Mouse (Mus musculus): Measurements from ENCODE around the gene Olfr310.

Gene Olfr310

DNA sequence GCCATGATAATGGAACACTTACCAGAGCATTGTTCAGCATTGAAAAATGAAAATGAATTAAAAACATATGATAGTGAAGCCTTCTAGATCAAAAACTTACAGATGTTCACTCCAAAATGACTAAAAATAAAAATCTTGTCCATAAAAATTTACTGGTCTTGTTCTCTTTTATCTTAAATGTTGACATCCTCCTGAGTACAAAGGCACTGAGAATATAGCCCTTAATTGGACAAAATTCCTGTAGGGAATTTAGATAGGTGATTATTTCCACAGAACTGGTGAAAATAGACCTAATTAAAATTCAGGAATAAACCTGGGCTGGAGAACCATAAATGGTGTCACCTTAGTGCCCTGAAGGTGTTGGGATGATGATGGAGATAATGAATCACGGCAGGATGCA lies at the start of gene Olfr310:
TSS of gene Olfr310 (minus strand) at position 101 of the 400 bp plus-strand sequence.
- no peak for DNase-seq (ENCODE audit: low spot score in 2 of 2)

GRCm38 (mm10) chr7:86325530-86325929 lies 48.6 kb upstream of the Olfr310 start, which contains the start of gene Olfr308:
Gene Olfr308, minus strand, starts transcription at chr7:86325630.
- DNase-seq (ENCODE audit: low spot score in 2 of 2) = no peak

DNA sequence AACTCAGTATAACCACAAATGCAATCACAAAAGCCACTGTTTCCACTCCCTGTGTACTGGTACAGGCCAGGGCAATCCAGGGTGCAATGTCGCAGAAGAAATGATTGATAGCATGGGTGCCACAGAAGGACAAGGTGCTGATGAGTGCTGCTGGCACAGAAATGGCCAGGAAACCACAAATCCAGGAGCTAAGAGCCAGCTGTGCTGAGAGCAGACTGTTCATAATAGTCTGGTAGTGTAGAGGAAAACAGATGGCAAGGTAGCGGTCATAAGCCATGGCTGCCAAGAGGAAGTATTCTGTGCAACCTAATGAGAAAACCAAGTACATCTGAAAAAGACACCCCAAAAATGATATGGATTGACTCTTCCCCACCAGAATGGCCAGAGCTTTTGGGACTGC lies 44.4 kb upstream of the Olfr310 start:
- no peak for DNase-seq (ENCODE audit: low spot score in 2 of 2)

DNA sequence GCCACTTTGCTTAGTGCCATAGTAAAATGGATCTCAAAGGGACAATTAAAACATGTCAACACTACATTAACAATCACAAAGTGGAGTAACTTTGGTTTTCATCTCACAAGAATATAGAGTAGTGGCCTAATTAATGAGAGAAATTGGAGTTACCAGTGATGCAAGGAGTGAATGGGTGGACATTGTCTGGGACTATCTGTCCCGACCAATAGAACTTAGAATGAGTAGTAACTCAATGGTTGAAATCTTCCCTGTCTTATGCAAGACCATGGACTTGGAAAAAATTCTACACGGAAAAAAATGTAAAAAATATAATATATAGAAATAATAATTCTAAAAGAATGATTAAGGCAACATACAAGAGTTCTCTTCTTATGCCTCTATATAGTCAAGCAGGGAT lies 36.6 kb upstream of the Olfr310 start, which contains the start of gene Olfr309:
TSS of gene Olfr309 (minus strand) at position 101 of the 400 bp plus-strand sequence.
- DNase-seq (ENCODE audit: low spot score in 2 of 2) = no peak

DNA sequence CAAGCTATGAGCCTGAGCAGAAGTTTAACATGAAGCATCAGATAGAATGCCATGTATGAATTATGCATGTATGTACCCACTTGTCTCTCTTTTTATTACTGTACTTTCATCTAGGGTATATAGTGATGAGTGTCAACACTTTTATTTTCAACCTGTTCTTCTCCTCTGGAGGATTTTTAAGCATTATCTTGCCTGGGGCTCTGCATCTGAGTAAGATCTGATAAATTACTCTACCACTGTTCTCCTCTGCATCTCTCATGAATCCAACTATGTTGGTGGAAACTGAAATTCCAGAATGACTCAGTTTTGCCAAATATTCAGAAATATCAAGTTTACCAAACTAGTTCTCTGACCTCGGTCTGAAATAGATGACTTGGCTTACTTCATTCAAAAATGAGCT lies 30.8 kb downstream of the Olfr310 start, which contains the start of gene Vmn2r76:
TSS of gene Vmn2r76 (minus strand) at position 101 of the 400 bp plus-strand sequence.
- no peak for DNase-seq (ENCODE audit: low spot score in 2 of 2)
